Mouse (Mus musculus) c-Kit-positive CD71-positive TER-119-positive erythroid progenitor cells, embryonic 14.5 days (primary cell): ENCODE data around the gene Tpt1.

Experiments
- DNase-seq: peaks from one replicate; pipeline ENCODE4 v3.0.0-alpha.2; 2013; ENCODE audit warnings: low spot score

Gene Tpt1

GRCm38 (mm10) chr14:75877297-75877696 is 32.4 kb downstream of the Tpt1 start:
- DNase-seq = no peak

GRCm38 (mm10) chr14:75878980-75879379 is 34.1 kb downstream of the Tpt1 start:
- DNase-seq = no peak

- DNase-seq = no peak
Measured at GRCm38 (mm10) chr14:75881856-75882255, 37.0 kb downstream of the Tpt1 start.

GRCm38 (mm10) chr14:75883330-75883729 is 38.4 kb downstream of the Tpt1 start:
- no peak for DNase-seq

- DNase-seq = no peak
Measured at GRCm38 (mm10) chr14:75883873-75884272, 39.0 kb downstream of the Tpt1 start.

GRCm38 (mm10) chr14:75892118-75892517 is 47.2 kb downstream of the Tpt1 start:
- no peak for DNase-seq
